Mouse (Mus musculus): ENCODE data around the gene Hvcn1.

- TF ChIP-seq CTCF (IDR thresholded peaks at IDR 0.05; ENCODE audit: low read depth, low read length): no peak
- no peak for TF ChIP-seq POLR2A (IDR thresholded peaks at IDR 0.05; ENCODE audit: borderline replicate concordance, low read depth, low read length)
Observed at GRCm38 (mm10) chr5:122218928-122219327, 12.3 kb downstream of the Hvcn1 start.
